Mouse (Mus musculus): ENCODE data around the gene Cers5.

DNA sequence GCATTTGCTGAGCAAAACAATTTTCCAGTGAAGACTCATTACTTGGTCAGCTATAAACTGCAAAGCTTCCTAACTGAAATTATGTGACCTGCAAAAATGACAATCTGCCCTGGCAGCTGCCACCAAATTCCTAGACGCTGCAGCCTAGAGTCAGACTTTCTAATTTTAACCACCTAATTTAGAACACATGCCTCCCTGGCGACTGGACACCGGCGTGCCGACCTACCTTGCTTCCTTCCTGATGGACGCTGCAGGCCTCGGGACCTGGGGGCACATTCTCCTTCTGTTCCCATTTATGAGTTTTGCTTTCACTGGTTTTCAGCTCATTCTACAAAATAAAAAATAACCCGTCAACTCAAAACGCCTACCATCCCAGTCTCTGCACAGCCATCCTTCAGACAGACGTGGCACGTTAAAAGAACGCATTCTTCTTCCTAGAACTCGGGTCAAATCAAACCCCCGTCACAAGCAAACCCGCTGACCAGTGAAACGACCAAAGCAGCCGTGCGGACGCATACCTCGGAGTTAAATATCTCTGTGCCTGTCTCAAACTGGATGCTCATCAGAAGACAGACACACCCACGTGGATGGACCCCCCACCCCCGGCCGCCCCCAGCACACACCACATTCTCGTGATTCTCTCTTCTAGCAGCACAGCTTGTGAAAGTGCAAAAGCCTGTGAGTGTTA lies 29.3 kb upstream of the Cers5 start:
- TF ChIP-seq POLR2A (IDR thresholded peaks at IDR 0.05; ENCODE audit: extremely low read depth, insufficient read depth, low read length) (no peak), CTCF (IDR thresholded peaks at IDR 0.05; ENCODE audit: extremely low read depth, insufficient read depth, low read length) (no peak)
